Mouse (Mus musculus) hindbrain, postnatal 0 days (tissue): ENCODE measurements around the gene Nfasc. TPM values are rescaled to one million over a fixed set of nuclear protein-coding genes. Genes with fewer than 3 reads are reported as not detected.

ENCODE experiments used
- ATAC-seq: fragments of 200-750 bp; cut with Nextera tagmentation; 2 replicates; pipeline ENCODE4 v1.8.0; 2017; ENCODE audit warnings: mild to moderate bottlenecking, moderate TSS enrichment, moderate library complexity
- DNase-seq: peaks from one replicate; pipeline ENCODE4 v3.0.0-alpha.2; 2015; ENCODE audit warnings: low spot score
- H3K27ac ChIP-seq: fragments of 300-500 bp; sonication (generic); 2 replicates; pipeline ENCODE4 v1.5.1; 2014; ENCODE audit warnings: mild to moderate bottlenecking
- H3K27me3 ChIP-seq: fragments of 300-500 bp; sonication (generic); 2 replicates; pipeline ENCODE4 v1.6.1; 2014; ENCODE audit warnings: low read length, mixed read lengths; ENCODE audit not compliant: insufficient read depth
- H3K36me3 ChIP-seq: fragments of 300-500 bp; sonication (generic); 2 replicates; pipeline ENCODE4 v1.6.1; 2014; ENCODE audit warnings: low read length, mixed read lengths; ENCODE audit not compliant: insufficient read depth
- H3K4me1 ChIP-seq: fragments of 300-500 bp; sonication (generic); 2 replicates; pipeline ENCODE4 v1.6.1; 2014; ENCODE audit warnings: antibody characterized with exemption, low read length, mixed read lengths; ENCODE audit not compliant: insufficient read depth
- H3K4me2 ChIP-seq: fragments of 300-500 bp; sonication (generic); 2 replicates; pipeline ENCODE4 v1.6.1; 2014; ENCODE audit warnings: low read depth, mild to moderate bottlenecking, low read length, moderate library complexity, mixed read lengths
- H3K4me3 ChIP-seq: fragments of 300-500 bp; sonication (generic); 2 replicates; pipeline ENCODE4 v1.5.1; 2014; ENCODE audit warnings: low read length
- H3K9ac ChIP-seq: fragments of 300-500 bp; sonication (generic); replicated peaks from 2 replicates; pipeline ENCODE4 v1.6.1; 2014; ENCODE audit warnings: mild to moderate bottlenecking, low read length, moderate library complexity, mixed read lengths
- H3K9me3 ChIP-seq: fragments of 300-500 bp; sonication (generic); 2 replicates; pipeline ENCODE4 v1.6.1; 2016; ENCODE audit warnings: low read length, mixed read lengths
- CTCF ChIP-seq: IDR thresholded peaks from 2 replicates; pipeline ENCODE4 v1.5.1; 2016; ENCODE audit warnings: antibody characterized with exemption, control low read depth, low read depth
- WGBS: fragments of 180-500 bp; shearing (Covaris S2); extraction: QIAGEN DNeasy Blood & Tissue Kit; methylation state at CpG from one replicate; pipeline ENCODE4 v1.1.7; 2014; 5-methylcytosine and 5-hydroxymethylcytosine counted together
- polyA plus RNA-seq: library from polyadenylated mRNA; unstranded; fragments of >200 nt; fragmentation: Nextera tagmentation; extraction: Ambion mirVana; gene quantifications from 2 replicates; pipeline ENCODE4 v1.2.1, GENCODE M21; 2015
- total RNA-seq: library from RNA; depleted of rRNA; stranded (reverse); fragments of >200 nt; gene quantifications from 2 replicates; pipeline ENCODE4 v1.2.3, GENCODE M21; 2014

Nfasc gene
- total and polyA plus RNA-seq, 2 experiments from 2014 or later = 30.5 to 69.6 TPM

- Histone ChIP-seq H3K4me3 (no peak overlapping the region), H3K27ac (peak overlapping the region; percentile 65; the same call in 1 of the 2 replicates), H3K9me3 (no peaks in the 10 kb centered on the region), H3K27me3 (no peaks in the 10 kb centered on the region), H3K4me1 (peaks cover 21% of the 10 kb centered on the region), H3K9ac (no peak overlapping the region), H3K36me3 (no peaks in the 10 kb centered on the region), H3K4me2 (no peak overlapping the region)
- 35% methylated on average over 5 of the region's 6 CpGs for WGBS
- DNase-seq (peak; percentile 50), ATAC-seq (peak; percentile 33; the same call in 1 of the 2 replicates)
- no peak for TF ChIP-seq CTCF
Observed at GRCm38 (mm10) chr1:132640256-132640655, 101.3 kb downstream of the Nfasc start.

- WGBS = 67% methylated on average over 7 of the region's 7 CpGs
- H3K9me3 ChIP-seq = no peaks in the 10 kb centered on the region
- no peaks in the 10 kb centered on the region for H3K27me3 ChIP-seq
- H3K4me2 ChIP-seq = no peak overlapping the region
- TF ChIP-seq CTCF = no peak
- H3K36me3 ChIP-seq = peaks cover 8% of the 10 kb centered on the region
- no peak overlapping the region for H3K9ac ChIP-seq
- no peak for DNase-seq
- ATAC-seq = no peak
- peaks cover 21% of the 10 kb centered on the region for H3K4me1 ChIP-seq
- no peak overlapping the region for H3K4me3 ChIP-seq
- no peak overlapping the region for H3K27ac ChIP-seq
Observed at GRCm38 (mm10) chr1:132637346-132637745, 104.3 kb downstream of the Nfasc start.

GRCm38 (mm10) chr1:132629611-132630370 is 111.8 kb downstream of the Nfasc start:
- 65% methylated on average over 5 of the region's 5 CpGs for WGBS
- Histone ChIP-seq H3K4me1 (peaks cover 10% of the 10 kb centered on the region), H3K27ac (no peak overlapping the region), H3K27me3 (no peaks in the 10 kb centered on the region), H3K9ac (no peak overlapping the region), H3K36me3 (peaks cover 25% of the 10 kb centered on the region), H3K4me3 (no peak overlapping the region), H3K9me3 (no peaks in the 10 kb centered on the region), H3K4me2 (no peak overlapping the region)
- TF ChIP-seq CTCF = no peak
- DNase-seq = peak; percentile 59
- ATAC-seq = no peak

GRCm38 (mm10) chr1:132628599-132628998 is 113.0 kb downstream of the Nfasc start:
- DNase-seq = no peak
- ATAC-seq = no peak
- no peak overlapping the region for H3K27ac ChIP-seq
- H3K9ac ChIP-seq = no peak overlapping the region
- H3K4me2 ChIP-seq = no peak overlapping the region
- H3K4me1 ChIP-seq = peaks cover 10% of the 10 kb centered on the region
- peaks cover 24% of the 10 kb centered on the region for H3K36me3 ChIP-seq
- no peaks in the 10 kb centered on the region for H3K9me3 ChIP-seq
- no peaks in the 10 kb centered on the region for H3K27me3 ChIP-seq
- no peak overlapping the region for H3K4me3 ChIP-seq
- 47% methylated on average over 3 of the region's 3 CpGs for WGBS
- TF ChIP-seq CTCF = no peak

GRCm38 (mm10) chr1:132628183-132628582 is 113.4 kb downstream of the Nfasc start:
- no peak for DNase-seq
- H3K27ac ChIP-seq = no peak overlapping the region
- no peak overlapping the region for H3K4me2 ChIP-seq
- ATAC-seq = no peak
- H3K9ac ChIP-seq = no peak overlapping the region
- no peak for TF ChIP-seq CTCF
- no peaks in the 10 kb centered on the region for H3K9me3 ChIP-seq
- peaks cover 20% of the 10 kb centered on the region; the same call in 1 of the 2 replicates for H3K36me3 ChIP-seq
- no peak overlapping the region for H3K4me3 ChIP-seq
- no peaks in the 10 kb centered on the region for H3K27me3 ChIP-seq
- WGBS = 73% methylated on average over 8 of the region's 8 CpGs
- H3K4me1 ChIP-seq = peaks cover 10% of the 10 kb centered on the region

- ATAC-seq (no peak), DNase-seq (no peak)
- Histone ChIP-seq H3K27me3 (no peaks in the 10 kb centered on the region), H3K9me3 (no peaks in the 10 kb centered on the region), H3K4me1 (peaks cover 10% of the 10 kb centered on the region), H3K9ac (no peak overlapping the region), H3K36me3 (peaks cover 6% of the 10 kb centered on the region; the same call in 1 of the 2 replicates), H3K4me3 (no peak overlapping the region), H3K4me2 (no peak overlapping the region), H3K27ac (no peak overlapping the region)
- no peak for TF ChIP-seq CTCF
- 49% methylated on average over 7 of the region's 7 CpGs for WGBS
Observed at GRCm38 (mm10) chr1:132626125-132626756, 115.4 kb downstream of the Nfasc start.
